Mouse (Mus musculus) embryonic facial prominence, embryonic 10.5 days (tissue): ENCODE measurements around the gene Oaz1. TPM values are rescaled to one million over a fixed set of nuclear protein-coding genes. Genes with fewer than 3 reads are reported as not detected.
"Not testable (repeated sequence)": the region's sequence is repeated elsewhere in the genome, so short reads cannot be mapped to it uniquely, and the experiment has no call there.

Experiments
- DNase-seq: peaks from one replicate; pipeline ENCODE4 v3.0.0-alpha.2; 2017; ENCODE audit warnings: low spot score
- H3K27ac ChIP-seq: fragments of 300-500 bp; sonication (generic); replicated peaks from 2 replicates; pipeline ENCODE4 v1.5.1; 2016; ENCODE audit warnings: mild to moderate bottlenecking
- H3K27me3 ChIP-seq: fragments of 300-500 bp; sonication (generic); replicated peaks from 2 replicates; pipeline ENCODE4 v1.6.1; 2016; ENCODE audit warnings: low read depth, mild to moderate bottlenecking; ENCODE audit not compliant: poor library complexity, severe bottlenecking
- H3K36me3 ChIP-seq: fragments of 300-500 bp; sonication (generic); replicated peaks from 2 replicates; pipeline ENCODE4 v1.6.1; 2016; ENCODE audit warnings: mild to moderate bottlenecking, moderate library complexity
- H3K4me1 ChIP-seq: fragments of 300-500 bp; sonication (generic); 2 replicates; pipeline ENCODE4 v1.6.1; 2016
- H3K4me3 ChIP-seq: fragments of 300-500 bp; sonication (generic); 2 replicates; pipeline ENCODE4 v1.5.1; 2016; ENCODE audit warnings: mild to moderate bottlenecking, moderate library complexity
- H3K9me3 ChIP-seq: fragments of 300-500 bp; sonication (generic); 2 replicates; pipeline ENCODE4 v1.6.1; 2016; ENCODE audit warnings: mild to moderate bottlenecking
- WGBS: fragments of 180-500 bp; shearing (Covaris S2); methylation state at CpG from one replicate; pipeline ENCODE4 v1.1.7; 2016; 5-methylcytosine and 5-hydroxymethylcytosine counted together
- polyA plus RNA-seq: library from polyadenylated mRNA; unstranded; fragments of >200 nt; fragmentation: Nextera tagmentation; extraction: Ambion mirVana; gene quantifications from 2 replicates; pipeline ENCODE4 v1.2.1, GENCODE M21; 2016

The Oaz1 gene
- polyA plus RNA-seq, 1 experiment from 2014 or later, result 2,205 TPM

- WGBS, result 60% methylated on average over 6 of the region's 6 CpGs
- H3K4me1 ChIP-seq, result no peaks in the 10 kb centered on the region
- no peaks in the 10 kb centered on the region for H3K36me3 ChIP-seq
- H3K9me3 ChIP-seq, result no peaks in the 10 kb centered on the region
- H3K27me3 ChIP-seq, result no peaks in the 10 kb centered on the region
- H3K27ac ChIP-seq, result no peak overlapping the region
- no peak overlapping the region for H3K4me3 ChIP-seq
- DNase-seq, result no peak
These were observed 7.7 kb upstream of the Oaz1 start for GRCm38 (mm10) chr10:80818599-80819281.

GRCm38 (mm10) chr10:80819406-80819805, 7.0 kb upstream of the Oaz1 start:
- H3K4me1 ChIP-seq, result no peaks in the 10 kb centered on the region
- WGBS, result 52% methylated on average over 3 of the region's 3 CpGs
- H3K4me3 ChIP-seq, result no peak overlapping the region
- H3K27ac ChIP-seq, result no peak overlapping the region
- H3K9me3 ChIP-seq, result no peaks in the 10 kb centered on the region
- no peaks in the 10 kb centered on the region for H3K27me3 ChIP-seq
- H3K36me3 ChIP-seq, result no peaks in the 10 kb centered on the region
- DNase-seq, result no peak

- no peak overlapping the region for H3K4me3 ChIP-seq
- no peaks in the 10 kb centered on the region for H3K9me3 ChIP-seq
- 47% methylated on average over 2 of the region's 2 CpGs for WGBS
- no peaks in the 10 kb centered on the region for H3K27me3 ChIP-seq
- no peak overlapping the region for H3K27ac ChIP-seq
- H3K4me1 ChIP-seq, result peaks cover 2% of the 10 kb centered on the region; the same call in 1 of the 2 replicates
- no peaks in the 10 kb centered on the region for H3K36me3 ChIP-seq
- no peak for DNase-seq
These were observed 4.5 kb upstream of the Oaz1 start for GRCm38 (mm10) chr10:80821991-80822390.

- no peaks in the 10 kb centered on the region for H3K9me3 ChIP-seq
- H3K4me3 ChIP-seq, result no peak overlapping the region
- no peaks in the 10 kb centered on the region for H3K36me3 ChIP-seq
- H3K27ac ChIP-seq, result no peak overlapping the region
- DNase-seq, result no peak
- peaks cover 4% of the 10 kb centered on the region for H3K4me1 ChIP-seq
- no peaks in the 10 kb centered on the region for H3K27me3 ChIP-seq
- 89% methylated on average over 5 of the region's 5 CpGs for WGBS
These were observed 3.9 kb upstream of the Oaz1 start for GRCm38 (mm10) chr10:80822528-80822927.

GRCm38 (mm10) chr10:80823316-80823715, 3.1 kb upstream of the Oaz1 start:
- no peak overlapping the region for H3K27ac ChIP-seq
- H3K27me3 ChIP-seq, result no peaks in the 10 kb centered on the region
- H3K4me3 ChIP-seq, result no peak overlapping the region
- DNase-seq, result no peak
- H3K36me3 ChIP-seq, result peaks cover 7% of the 10 kb centered on the region
- 85% methylated on average over 1 of the region's 1 CpGs for WGBS
- no peaks in the 10 kb centered on the region for H3K9me3 ChIP-seq
- peaks cover 12% of the 10 kb centered on the region for H3K4me1 ChIP-seq

- peaks cover 12% of the 10 kb centered on the region for H3K36me3 ChIP-seq
- no peak overlapping the region; the same call in 1 of the 2 replicates for H3K27ac ChIP-seq
- H3K4me1 ChIP-seq, result peaks cover 16% of the 10 kb centered on the region
- DNase-seq, result no peak
- no peaks in the 10 kb centered on the region for H3K9me3 ChIP-seq
- H3K27me3 ChIP-seq, result no peaks in the 10 kb centered on the region
- 67% methylated on average over 8 of the region's 8 CpGs for WGBS
- H3K4me3 ChIP-seq, result no peak overlapping the region
These were observed 2.4 kb upstream of the Oaz1 start for GRCm38 (mm10) chr10:80823847-80824643.

- no peaks in the 10 kb centered on the region for H3K9me3 ChIP-seq
- peaks cover 20% of the 10 kb centered on the region for H3K36me3 ChIP-seq
- H3K27ac ChIP-seq, result no peak overlapping the region
- DNase-seq, result no peak
- no peaks in the 10 kb centered on the region for H3K27me3 ChIP-seq
- no peak overlapping the region for H3K4me3 ChIP-seq
- 81% methylated on average over 2 of the region's 2 CpGs for WGBS
- H3K4me1 ChIP-seq, result peaks cover 23% of the 10 kb centered on the region
These were observed 1.6 kb upstream of the Oaz1 start for GRCm38 (mm10) chr10:80824827-80825226.

- no peak for DNase-seq
- Histone ChIP-seq H3K4me1 (peaks cover 47% of the 10 kb centered on the region), H3K4me3 (peak overlapping the region; percentile 92), H3K27ac (peak overlapping the region; percentile 97), H3K36me3 (peaks cover 28% of the 10 kb centered on the region), H3K27me3 (0 out of 2 replicates have a peak, but pooled peaks cover 2% of the 10 kb centered on the region), H3K9me3 (no peaks in the 10 kb centered on the region)
- WGBS, result 9% methylated on average over 29 of the region's 29 CpGs
These were observed 810 bp downstream of the Oaz1 start for GRCm38 (mm10) chr10:80827063-80827869.

- Histone ChIP-seq H3K9me3 (no peaks in the 10 kb centered on the region), H3K4me3 (peak overlapping the region; percentile 92), H3K36me3 (peaks cover 28% of the 10 kb centered on the region), H3K27ac (no peak overlapping the region), H3K4me1 (peaks cover 53% of the 10 kb centered on the region), H3K27me3 (peaks cover 8% of the 10 kb centered on the region; the same call in 1 of the 2 replicates)
- no peak for DNase-seq
- 87% methylated on average over 10 of the region's 10 CpGs for WGBS
These were observed 1.5 kb downstream of the Oaz1 start for GRCm38 (mm10) chr10:80827870-80828420.

- WGBS, result 82% methylated on average over 9 of the region's 9 CpGs
- H3K27ac ChIP-seq, H3K9me3 ChIP-seq, DNase-seq: not testable (repeated sequence)
- Histone ChIP-seq H3K36me3 (peaks cover 28% of the 10 kb centered on the region), H3K4me3 (peak overlapping the region; percentile 92), H3K4me1 (peaks cover 60% of the 10 kb centered on the region), H3K27me3 (peaks cover 15% of the 10 kb centered on the region)
These were observed 2.1 kb downstream of the Oaz1 start for GRCm38 (mm10) chr10:80828587-80828986.

- peaks cover 7% of the 10 kb centered on the region for H3K9me3 ChIP-seq
- no peak overlapping the region for H3K27ac ChIP-seq
- H3K4me3 ChIP-seq, result peak overlapping the region; percentile 3; the same call in 1 of the 2 replicates
- H3K27me3 ChIP-seq, result peaks cover 25% of the 10 kb centered on the region
- no peak for DNase-seq
- H3K36me3 ChIP-seq, result peaks cover 32% of the 10 kb centered on the region
- WGBS, result 64% methylated on average over 1 of the region's 1 CpGs
- peaks cover 63% of the 10 kb centered on the region for H3K4me1 ChIP-seq
These were observed 3.2 kb downstream of the Oaz1 start for GRCm38 (mm10) chr10:80829359-80830278.
